Mouse (Mus musculus) kidney, embryonic 16.5 days (tissue): ENCODE results near the gene Kif1a. TPM values are rescaled to one million over a fixed set of nuclear protein-coding genes. Genes with fewer than 3 reads are reported as not detected.
A peak's percentile ranks its signal among the peaks of the same experiment; 100 is the strongest.

Source experiments
- ATAC-seq: fragments of 200-750 bp; cut with Nextera tagmentation; 2 replicates; pipeline ENCODE4 v1.8.0; 2017; ENCODE audit warnings: moderate TSS enrichment; ENCODE audit not compliant: low FRiP score, low TSS enrichment
- H3K27ac ChIP-seq: fragments of 300-500 bp; sonication (generic); 2 replicates; pipeline ENCODE4 v1.5.1; 2014; ENCODE audit warnings: low read length
- H3K27me3 ChIP-seq: fragments of 300-500 bp; sonication (generic); 2 replicates; pipeline ENCODE4 v1.6.1; 2014; ENCODE audit warnings: low read length, control low read depth, mixed read lengths; ENCODE audit not compliant: insufficient read depth
- H3K36me3 ChIP-seq: fragments of 300-500 bp; sonication (generic); 2 replicates; pipeline ENCODE4 v1.6.1; 2014; ENCODE audit warnings: low read length, control low read depth, mixed read lengths; ENCODE audit not compliant: insufficient read depth
- H3K4me1 ChIP-seq: fragments of 300-500 bp; sonication (generic); 2 replicates; pipeline ENCODE4 v1.6.1; 2014; ENCODE audit warnings: low read length, control low read depth, mixed read lengths; ENCODE audit not compliant: insufficient read depth
- H3K4me2 ChIP-seq: fragments of 300-500 bp; sonication (generic); replicated peaks from 2 replicates; pipeline ENCODE4 v1.6.1; 2014; ENCODE audit warnings: low read depth, low read length
- H3K4me3 ChIP-seq: fragments of 300-500 bp; sonication (generic); 2 replicates; pipeline ENCODE4 v1.5.1; 2014; ENCODE audit warnings: mild to moderate bottlenecking, low read length
- H3K9ac ChIP-seq: fragments of 300-500 bp; sonication (generic); replicated peaks from 2 replicates; pipeline ENCODE4 v1.6.1; 2014; ENCODE audit warnings: low read length
- H3K9me3 ChIP-seq: fragments of 300-500 bp; sonication (generic); 2 replicates; pipeline ENCODE4 v1.6.1; 2016; ENCODE audit warnings: low read length, control low read depth
- WGBS: fragments of 180-500 bp; shearing (Covaris S2); extraction: QIAGEN DNeasy Blood & Tissue Kit; methylation state at CpG from one replicate; pipeline ENCODE4 v1.1.7; 2014; 5-methylcytosine and 5-hydroxymethylcytosine counted together
- polyA plus RNA-seq: library from polyadenylated mRNA; unstranded; fragments of >200 nt; fragmentation: Nextera tagmentation; extraction: Ambion mirVana; gene quantifications from 2 replicates; pipeline ENCODE4 v1.2.1, GENCODE M21; 2015

Kif1a gene
- polyA plus RNA-seq, 1 experiment from 2014 or later, result 7.4 TPM

DNA sequence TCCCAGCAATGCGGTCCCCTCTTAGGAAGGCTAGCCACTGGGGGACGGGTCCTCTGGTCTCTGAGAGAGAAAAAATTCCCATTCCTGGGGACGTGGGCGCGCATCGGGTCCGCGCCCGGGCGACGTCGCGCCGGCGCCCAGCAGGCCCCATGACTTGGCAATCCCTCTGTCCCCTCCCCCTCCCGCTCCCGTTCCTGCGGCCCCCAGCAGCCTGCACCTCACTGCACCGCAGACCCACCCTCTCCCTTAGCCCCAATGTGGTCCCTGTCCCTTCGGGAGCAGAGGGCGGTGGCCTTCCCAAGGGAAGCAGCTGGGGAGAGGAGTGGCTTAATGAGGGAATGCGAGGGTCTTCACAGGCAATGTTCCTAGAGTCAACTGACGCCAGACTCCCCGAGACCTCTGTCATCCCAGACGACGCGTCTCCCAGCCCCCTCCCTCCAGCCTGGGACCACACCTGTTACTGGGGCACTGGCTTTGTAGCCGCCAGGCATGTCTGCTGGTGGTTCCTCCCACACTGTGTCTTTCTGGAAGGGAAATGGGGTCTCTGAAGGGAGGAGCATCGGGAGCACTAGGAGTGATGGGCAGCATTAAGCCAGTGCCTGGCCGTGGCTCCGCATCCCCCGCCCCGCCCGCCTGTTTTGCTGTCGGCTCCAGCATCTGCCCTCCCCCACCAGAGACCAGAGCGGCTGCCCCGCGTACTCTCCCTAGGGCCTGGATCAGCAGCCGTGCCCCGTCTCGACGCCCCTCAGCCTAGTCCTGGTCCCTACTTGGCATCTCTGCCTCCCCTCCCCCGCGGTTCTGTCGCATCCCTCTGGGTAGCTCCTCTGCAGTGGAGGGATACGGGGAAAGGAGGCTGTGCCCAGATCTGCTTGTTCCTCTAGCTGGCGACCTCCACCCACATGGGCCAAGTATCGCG is 917 bp downstream of the Kif1a start:
- peaks cover 51% of the 10 kb centered on the region for H3K27me3 ChIP-seq
- ATAC-seq, result peak; percentile 77
- under 1% methylated on average over 47 of the region's 49 CpGs for WGBS
- H3K4me1 ChIP-seq, result peaks cover 20% of the 10 kb centered on the region
- no peaks in the 10 kb centered on the region for H3K36me3 ChIP-seq
- H3K27ac ChIP-seq, result no peak overlapping the region
- H3K4me3 ChIP-seq, result peak overlapping the region; percentile 56
- peak overlapping the region; percentile 92 for H3K4me2 ChIP-seq
- no peaks in the 10 kb centered on the region for H3K9me3 ChIP-seq
- H3K9ac ChIP-seq, result peak overlapping the region; percentile 59

DNA sequence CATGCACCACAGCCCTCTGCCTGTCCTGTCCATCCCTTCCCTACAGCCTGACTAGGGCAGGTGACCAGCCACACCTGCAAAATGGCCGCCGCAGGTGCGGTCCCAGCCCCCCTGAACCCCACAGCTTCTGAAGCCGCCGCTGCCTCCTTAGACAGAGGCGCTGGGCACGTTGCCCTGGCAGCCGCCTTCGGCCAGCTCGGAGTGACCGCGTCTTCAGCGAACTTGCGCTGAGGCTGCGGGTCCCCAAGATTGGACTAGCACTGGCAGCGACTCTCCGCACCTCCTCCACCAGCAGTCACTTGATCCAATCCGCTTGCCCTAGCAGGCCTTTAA is 1.5 kb downstream of the Kif1a start:
- WGBS, result under 1% methylated on average over 18 of the region's 18 CpGs
- no peak for ATAC-seq
- H3K4me1 ChIP-seq, result peaks cover 20% of the 10 kb centered on the region
- peaks cover 52% of the 10 kb centered on the region for H3K27me3 ChIP-seq
- no peaks in the 10 kb centered on the region for H3K36me3 ChIP-seq
- H3K9me3 ChIP-seq, result no peaks in the 10 kb centered on the region
- peak overlapping the region; percentile 59 for H3K9ac ChIP-seq
- no peak overlapping the region for H3K27ac ChIP-seq
- peak overlapping the region; percentile 92 for H3K4me2 ChIP-seq
- peak overlapping the region; percentile 56 for H3K4me3 ChIP-seq

DNA sequence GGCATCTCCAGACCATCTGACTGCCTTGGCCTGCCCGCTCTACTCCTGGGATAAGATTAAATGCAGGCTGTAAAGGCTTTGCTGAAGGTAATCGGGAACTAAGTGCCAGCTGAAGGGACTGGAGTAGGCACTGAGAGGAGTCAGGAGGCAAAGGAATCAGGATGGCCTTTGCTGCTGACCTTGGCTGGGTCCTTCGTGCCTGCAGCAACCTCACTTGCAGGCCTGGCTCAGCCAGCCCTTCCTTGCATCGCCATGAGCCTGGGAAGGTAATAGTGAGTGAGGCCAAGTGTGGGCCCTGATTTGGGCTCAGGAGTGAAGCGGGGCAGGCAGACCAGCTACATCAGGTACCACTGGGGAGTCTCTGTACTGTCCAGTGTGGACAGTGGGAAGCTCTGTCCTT is 2.8 kb downstream of the Kif1a start:
- Histone ChIP-seq H3K9ac (no peak overlapping the region), H3K4me3 (no peak overlapping the region), H3K4me1 (peaks cover 20% of the 10 kb centered on the region), H3K9me3 (no peaks in the 10 kb centered on the region), H3K27ac (no peak overlapping the region), H3K27me3 (peaks cover 52% of the 10 kb centered on the region), H3K36me3 (no peaks in the 10 kb centered on the region), H3K4me2 (no peak overlapping the region)
- no peak for ATAC-seq
- WGBS, result 88% methylated on average over 5 of the region's 5 CpGs

DNA sequence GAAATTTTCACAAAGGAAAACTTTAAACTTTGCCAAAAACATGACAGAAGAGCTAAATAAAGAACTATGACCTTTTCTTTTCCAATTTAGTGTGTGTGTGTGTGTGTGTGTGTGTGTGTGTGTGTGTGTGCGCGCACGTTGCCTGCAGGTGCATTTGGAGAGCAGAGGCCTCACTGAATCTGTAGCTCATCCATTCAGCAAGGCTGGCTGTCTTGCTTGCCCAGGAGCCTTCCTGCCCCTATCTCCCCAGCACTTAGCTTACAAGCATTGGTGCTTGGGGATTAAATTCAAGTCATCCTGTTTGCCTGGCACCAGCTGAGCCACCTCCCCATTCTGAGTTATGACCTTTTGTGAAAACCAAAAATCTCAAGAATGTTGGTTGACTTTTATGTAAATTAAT is 9.2 kb downstream of the Kif1a start:
- Histone ChIP-seq H3K9me3 (no peaks in the 10 kb centered on the region), H3K27ac (no peak overlapping the region), H3K4me2 (no peak overlapping the region), H3K27me3 (peaks cover 5% of the 10 kb centered on the region; the same call in 1 of the 2 replicates), H3K4me3 (no peak overlapping the region), H3K9ac (no peak overlapping the region), H3K36me3 (no peaks in the 10 kb centered on the region), H3K4me1 (no peaks in the 10 kb centered on the region)
- WGBS, result 89% methylated on average over 3 of the region's 3 CpGs
- no peak for ATAC-seq

DNA sequence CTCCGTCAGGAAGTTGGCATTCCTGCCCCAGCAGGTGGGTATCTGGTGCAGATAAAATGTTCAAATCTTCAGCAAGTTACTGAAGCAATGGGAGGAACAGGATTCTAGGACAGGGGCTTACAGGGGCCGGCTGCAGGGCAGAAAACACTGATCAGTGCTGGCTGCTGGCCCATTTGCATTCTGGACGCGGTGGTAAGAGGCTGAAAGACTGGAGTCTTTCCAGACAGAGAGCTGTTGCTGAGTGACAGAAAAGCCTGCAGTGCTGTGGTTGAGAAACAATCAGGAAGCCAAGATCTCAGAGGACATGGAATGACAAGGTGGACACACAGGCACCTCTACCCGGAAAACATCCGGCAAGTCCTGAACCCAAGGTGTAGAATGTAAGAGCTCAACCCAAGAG is 16.6 kb downstream of the Kif1a start:
- Histone ChIP-seq H3K9ac (no peak overlapping the region), H3K4me2 (no peak overlapping the region), H3K4me3 (no peak overlapping the region), H3K27ac (no peak overlapping the region), H3K27me3 (no peaks in the 10 kb centered on the region), H3K9me3 (no peaks in the 10 kb centered on the region), H3K36me3 (no peaks in the 10 kb centered on the region), H3K4me1 (no peaks in the 10 kb centered on the region)
- 74% methylated on average over 6 of the region's 6 CpGs for WGBS
- ATAC-seq, result no peak

DNA sequence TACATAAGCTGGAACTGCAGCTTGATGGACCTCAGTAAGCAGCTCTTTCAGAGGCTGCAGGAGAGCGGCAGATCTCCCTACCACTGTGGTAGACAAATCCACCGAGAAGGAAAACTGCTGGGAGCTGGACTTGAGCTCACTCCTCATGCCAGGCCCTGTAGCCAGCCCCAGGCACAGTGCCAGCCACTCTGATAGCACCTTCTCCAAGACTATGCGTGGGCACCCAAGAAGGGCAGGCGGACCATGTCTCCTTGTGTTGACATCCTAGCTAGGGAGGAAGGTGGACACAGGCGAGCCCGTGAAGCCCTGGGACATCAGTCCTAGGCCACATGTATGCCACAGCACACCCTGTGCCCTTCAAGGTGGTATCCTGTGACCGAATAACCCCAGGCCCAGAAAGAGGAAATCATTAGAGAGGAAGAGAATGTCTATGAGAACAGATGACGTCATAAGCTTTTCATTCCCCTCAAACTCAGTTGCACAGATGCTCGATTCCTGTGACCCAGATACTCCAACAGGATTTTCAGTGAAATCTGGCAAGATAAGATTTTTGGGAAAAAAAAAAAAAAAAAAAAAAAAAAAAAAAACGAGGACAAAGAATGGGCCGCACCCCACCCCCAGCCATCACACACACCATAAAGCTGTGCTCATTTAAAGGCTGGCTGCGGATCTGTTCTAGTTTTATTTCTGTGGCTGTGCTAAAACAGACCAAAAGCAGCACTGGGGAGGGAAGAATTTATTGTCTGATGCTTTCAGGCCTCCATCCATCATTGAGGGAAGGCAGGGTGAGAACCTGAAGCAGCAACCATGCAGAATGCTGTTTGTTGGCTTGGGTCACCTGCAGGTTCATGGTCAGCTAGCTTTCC is 18.1 kb downstream of the Kif1a start:
- Histone ChIP-seq H3K27ac (no peak overlapping the region), H3K4me2 (no peak overlapping the region), H3K4me3 (no peak overlapping the region), H3K27me3 (no peaks in the 10 kb centered on the region), H3K36me3 (no peaks in the 10 kb centered on the region), H3K9me3 (no peaks in the 10 kb centered on the region), H3K4me1 (no peaks in the 10 kb centered on the region), H3K9ac (no peak overlapping the region)
- 70% methylated on average over 12 of the region's 12 CpGs for WGBS
- ATAC-seq, result no peak

DNA sequence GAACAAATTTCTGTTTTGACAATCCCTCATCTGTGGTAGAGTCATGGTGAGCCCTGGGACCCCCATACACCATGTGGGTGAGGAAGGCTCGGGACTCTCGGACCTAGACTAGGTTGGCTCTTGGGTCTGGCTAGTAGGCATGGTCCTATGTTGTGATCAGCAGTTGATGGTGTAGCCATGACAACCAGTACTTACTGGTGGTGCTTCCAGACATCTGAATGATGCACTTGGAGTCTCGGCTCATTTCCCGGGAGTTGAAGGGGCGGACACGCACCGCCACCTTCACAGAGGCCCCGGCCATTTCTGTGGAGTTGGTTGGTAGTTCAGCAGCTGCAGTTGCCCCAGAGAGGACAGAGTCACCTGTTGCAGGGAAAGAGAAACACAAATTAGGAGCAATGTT is 19.6 kb downstream of the Kif1a start:
- Histone ChIP-seq H3K4me3 (no peak overlapping the region), H3K9ac (no peak overlapping the region), H3K4me2 (no peak overlapping the region), H3K4me1 (no peaks in the 10 kb centered on the region), H3K27ac (no peak overlapping the region), H3K27me3 (no peaks in the 10 kb centered on the region), H3K36me3 (no peaks in the 10 kb centered on the region), H3K9me3 (no peaks in the 10 kb centered on the region)
- ATAC-seq, result peak; percentile 78
- WGBS, result 48% methylated on average over 8 of the region's 8 CpGs

GRCm38 (mm10) chr1:93080930-93081589 is 20.7 kb downstream of the Kif1a start:
- no peak overlapping the region for H3K9ac ChIP-seq
- no peak overlapping the region for H3K4me2 ChIP-seq
- H3K4me3 ChIP-seq, result no peak overlapping the region
- no peaks in the 10 kb centered on the region for H3K27me3 ChIP-seq
- no peak overlapping the region for H3K27ac ChIP-seq
- H3K36me3 ChIP-seq, result no peaks in the 10 kb centered on the region
- WGBS, result 77% methylated on average over 3 of the region's 3 CpGs
- H3K4me1 ChIP-seq, result no peaks in the 10 kb centered on the region
- no peaks in the 10 kb centered on the region for H3K9me3 ChIP-seq
- ATAC-seq, result no peak

DNA sequence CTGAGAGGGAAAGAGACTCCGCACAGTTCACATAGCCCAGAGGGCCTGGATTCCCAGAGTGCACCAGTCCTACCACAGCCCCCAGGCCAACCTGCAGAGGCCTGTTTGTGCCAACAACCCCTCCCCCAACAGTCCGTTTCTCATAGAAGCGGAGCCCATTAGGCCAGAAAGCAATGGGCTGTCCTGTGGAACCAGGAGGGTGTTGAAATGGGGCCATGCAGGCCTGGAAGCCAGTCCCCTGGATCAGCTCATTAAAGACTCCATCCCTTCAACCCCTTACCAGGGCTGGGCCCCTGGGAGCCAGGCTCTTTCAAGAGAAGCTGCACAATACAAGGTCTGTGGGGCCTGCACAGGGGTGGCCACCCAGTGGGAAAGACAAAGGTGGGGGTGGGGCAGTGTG is 22.1 kb downstream of the Kif1a start:
- Histone ChIP-seq H3K4me2 (no peak overlapping the region), H3K36me3 (no peaks in the 10 kb centered on the region), H3K4me3 (no peak overlapping the region), H3K9me3 (no peaks in the 10 kb centered on the region), H3K9ac (no peak overlapping the region), H3K27me3 (no peaks in the 10 kb centered on the region), H3K27ac (no peak overlapping the region), H3K4me1 (no peaks in the 10 kb centered on the region)
- WGBS, result 79% methylated on average over 3 of the region's 3 CpGs
- no peak for ATAC-seq
